Comparison of ENCODE assay signal across 8 mouse cellular contexts in genomic region chr7:12479525-12479924, GRCm38 (mm10). TPM values are rescaled to one million over a fixed set of nuclear protein-coding genes. Genes with fewer than 3 reads are reported as not detected.
DNase-seq lines count a peak whose midpoint lies in the region; ATAC-seq and TF ChIP-seq lines count a peak whose summit lies in the region.

No protein-coding gene starts in this region.

- no peaks in the 10 kb centered on the region for H3K27me3 ChIP-seq in kidney, postnatal 0 days (ENCODE audit: insufficient read depth, low read length)
- H3K27me3 ChIP-seq in embryonic facial prominence, embryonic 14.5 days (replicated peaks; ENCODE audit: control insufficient read depth, insufficient read depth, low read length), result no peaks in the 10 kb centered on the region
- H3K27me3 ChIP-seq in limb, embryonic 10.5 days (ENCODE audit: low read depth, poor library complexity, severe bottlenecking), result no peaks in the 10 kb centered on the region
- H3K27me3 ChIP-seq in neural tube, embryonic 14.5 days (ENCODE audit: control insufficient read depth, insufficient read depth, low read length), result no peaks in the 10 kb centered on the region

- TF ChIP-seq CTCF in kidney, postnatal 0 days (IDR thresholded peaks at IDR 0.05; ENCODE audit: low read depth), result no peak

- H3K4me1 ChIP-seq in kidney, postnatal 0 days (replicated peaks; ENCODE audit: insufficient read depth, low read length), result no peaks in the 10 kb centered on the region
- H3K4me1 ChIP-seq in embryonic facial prominence, embryonic 14.5 days (ENCODE audit: control insufficient read depth, insufficient read depth, low read length), result no peaks in the 10 kb centered on the region
- H3K4me1 ChIP-seq in limb, embryonic 10.5 days, result no peaks in the 10 kb centered on the region
- no peaks in the 10 kb centered on the region for H3K4me1 ChIP-seq in neural tube, embryonic 14.5 days (ENCODE audit: control insufficient read depth, insufficient read depth, low read length)

- H3K9me3 ChIP-seq in kidney, postnatal 0 days (replicated peaks; ENCODE audit: low read length), result no peaks in the 10 kb centered on the region
- H3K9me3 ChIP-seq in embryonic facial prominence, embryonic 14.5 days (ENCODE audit: control insufficient read depth, low read length), result peaks cover 29% of the 10 kb centered on the region
- H3K9me3 ChIP-seq in limb, embryonic 10.5 days (replicated peaks), result no peaks in the 10 kb centered on the region; the same call in 1 of the 2 replicates
- peaks cover 6% of the 10 kb centered on the region for H3K9me3 ChIP-seq in neural tube, embryonic 14.5 days (ENCODE audit: control insufficient read depth, low read length)

- H3K36me3 ChIP-seq in kidney, postnatal 0 days (ENCODE audit: insufficient read depth, low read length), result peaks cover 36% of the 10 kb centered on the region
- peaks cover 45% of the 10 kb centered on the region for H3K36me3 ChIP-seq in embryonic facial prominence, embryonic 14.5 days (ENCODE audit: control insufficient read depth, insufficient read depth, low read length)
- peaks cover 50% of the 10 kb centered on the region for H3K36me3 ChIP-seq in limb, embryonic 10.5 days
- peaks cover 44% of the 10 kb centered on the region for H3K36me3 ChIP-seq in neural tube, embryonic 14.5 days (ENCODE audit: control insufficient read depth, insufficient read depth, low read length)

- H3K4me3 ChIP-seq in kidney, postnatal 0 days (replicated peaks; ENCODE audit: low read depth, low read length), result peak overlapping the region; percentile 94
- peak overlapping the region; percentile 97 for H3K4me3 ChIP-seq in embryonic facial prominence, embryonic 14.5 days (ENCODE audit: low read depth, low read length)
- peak overlapping the region; percentile 94 for H3K4me3 ChIP-seq in limb, embryonic 10.5 days
- H3K4me3 ChIP-seq in neural tube, embryonic 14.5 days (ENCODE audit: low read depth, low read length), result peak overlapping the region; percentile 86

- 76% methylated on average over 4 of the region's 4 CpGs for WGBS in kidney, postnatal 0 days
- 74% methylated on average over 4 of the region's 4 CpGs for WGBS in embryonic facial prominence, embryonic 14.5 days
- 75% methylated on average over 4 of the region's 4 CpGs for WGBS in limb, embryonic 10.5 days
- WGBS in neural tube, embryonic 14.5 days, result 74% methylated on average over 4 of the region's 4 CpGs

- no peak for ATAC-seq in kidney, postnatal 0 days (replicated peaks; ENCODE audit: low FRiP score, low read depth)
- no peak for ATAC-seq in embryonic facial prominence, embryonic 14.5 days (ENCODE audit: low read depth)
- ATAC-seq in neural tube, embryonic 14.5 days (ENCODE audit: low read depth), result no peak
- ATAC-seq in erythroid progenitor cell, adult 5-6 weeks (replicated peaks; ENCODE audit: low FRiP score, poor library complexity, severe bottlenecking), result no peak
- ATAC-seq in frontal cortex, adult (ENCODE audit: low TSS enrichment), result no peak

- no peak for DNase-seq in kidney, postnatal 0 days (ENCODE audit: low spot score)
- no peak for DNase-seq in kidney, postnatal 14 days
- DNase-seq in embryonic facial prominence, embryonic 14.5 days (ENCODE audit: low spot score), result no peak
- DNase-seq in limb, embryonic 10.5 days (ENCODE audit: low spot score), result no peak
- DNase-seq in gastrocnemius, postnatal 10 days, result no peak

- H3K4me2 ChIP-seq in kidney, postnatal 0 days (ENCODE audit: low read length), result peak overlapping the region; percentile 62
- peak overlapping the region; percentile 66 for H3K4me2 ChIP-seq in embryonic facial prominence, embryonic 14.5 days (ENCODE audit: low read depth, low read length)
- H3K4me2 ChIP-seq in neural tube, embryonic 14.5 days (ENCODE audit: low read depth, low read length), result peak overlapping the region; percentile 70

- H3K9ac ChIP-seq in kidney, postnatal 0 days (ENCODE audit: low read depth, low read length), result peak overlapping the region; percentile 99; the same call in 1 of the 2 replicates
- no peak overlapping the region for H3K9ac ChIP-seq in embryonic facial prominence, embryonic 14.5 days (ENCODE audit: low read depth, low read length)
- H3K9ac ChIP-seq in neural tube, embryonic 14.5 days (replicated peaks; ENCODE audit: low read depth, low read length), result peak overlapping the region; percentile 97; the same call in 1 of the 2 replicates

- no peak overlapping the region for H3K27ac ChIP-seq in kidney, postnatal 0 days
- no peak overlapping the region for H3K27ac ChIP-seq in embryonic facial prominence, embryonic 14.5 days (replicated peaks; ENCODE audit: low read depth, low read length)
- 0 out of 2 replicates have a peak overlapping the region, but pooled peaks have one; percentile 97 for H3K27ac ChIP-seq in limb, embryonic 10.5 days
- H3K27ac ChIP-seq in neural tube, embryonic 14.5 days (ENCODE audit: low read depth, low read length), result no peak overlapping the region

RNA-seq across cellular contexts. Expression of gene Zfp606, which starts 1.4 kb away (rescaled TPM):
- 18.6 TPM in 2 replicates for polyA plus RNA-seq in kidney, postnatal 0 days (2015; fragmentation: Nextera tagmentation; extraction: Ambion mirVana)
- polyA plus RNA-seq in embryonic facial prominence, embryonic 14.5 days (2014; fragmentation: Nextera tagmentation; extraction: Ambion mirVana), result 21.8 and 22.3 TPM in 2 replicates
- 29.8 and 36.1 TPM in 2 replicates for polyA plus RNA-seq in limb, embryonic 10.5 days (2016; fragmentation: Nextera tagmentation; extraction: Ambion mirVana)
- 44.7 and 50.7 TPM in 2 replicates for polyA plus RNA-seq in neural tube, embryonic 14.5 days (2014; fragmentation: Nextera tagmentation; extraction: Ambion mirVana)
- total RNA-seq in erythroid progenitor cell, adult 5-6 weeks (2015; ENCODE audit: low replicate concordance), result 4.0 TPM in 1 of 2 replicates, not detected in the other
- 1.8 TPM in 1 of 2 replicates, not detected in the other for total RNA-seq in erythroid progenitor cell, adult 5-6 weeks (2017; ENCODE audit: low replicate concordance)
- total RNA-seq in gastrocnemius, postnatal 10 days (2021), result 10 to 100 TPM in 1 of 2 experiments, 1 to 10 TPM in 1; 7.1 to 10.2 TPM

RNA-seq across cellular contexts. Expression of gene 2900092C05Rik, which starts 32.8 kb away (rescaled TPM):
- not detected in 2 replicates for polyA plus RNA-seq in kidney, postnatal 0 days (2015; fragmentation: Nextera tagmentation; extraction: Ambion mirVana)
- polyA plus RNA-seq in embryonic facial prominence, embryonic 14.5 days (2014; fragmentation: Nextera tagmentation; extraction: Ambion mirVana), result not detected in 2 replicates
- polyA plus RNA-seq in limb, embryonic 10.5 days (2016; fragmentation: Nextera tagmentation; extraction: Ambion mirVana), result not detected in 2 replicates
- not detected in 2 replicates for polyA plus RNA-seq in neural tube, embryonic 14.5 days (2014; fragmentation: Nextera tagmentation; extraction: Ambion mirVana)
- total RNA-seq in erythroid progenitor cell, adult 5-6 weeks (2015; ENCODE audit: low replicate concordance), result not detected in 2 replicates
- total RNA-seq in erythroid progenitor cell, adult 5-6 weeks (2017; ENCODE audit: low replicate concordance), result not detected in 2 replicates
- not detected for total RNA-seq in gastrocnemius, postnatal 10 days (2021)

RNA-seq across cellular contexts. Expression of gene Zfp551, which starts 57.0 kb away (rescaled TPM):
- 3.9 and 4.3 TPM in 2 replicates for polyA plus RNA-seq in kidney, postnatal 0 days (2015; fragmentation: Nextera tagmentation; extraction: Ambion mirVana)
- 4.2 and 5.1 TPM in 2 replicates for polyA plus RNA-seq in embryonic facial prominence, embryonic 14.5 days (2014; fragmentation: Nextera tagmentation; extraction: Ambion mirVana)
- 4.6 and 4.8 TPM in 2 replicates for polyA plus RNA-seq in limb, embryonic 10.5 days (2016; fragmentation: Nextera tagmentation; extraction: Ambion mirVana)
- 12.0 and 12.9 TPM in 2 replicates for polyA plus RNA-seq in neural tube, embryonic 14.5 days (2014; fragmentation: Nextera tagmentation; extraction: Ambion mirVana)
- total RNA-seq in erythroid progenitor cell, adult 5-6 weeks (2015; ENCODE audit: low replicate concordance), result not detected in 2 replicates
- total RNA-seq in erythroid progenitor cell, adult 5-6 weeks (2017; ENCODE audit: low replicate concordance), result not detected in 2 replicates
- total RNA-seq in gastrocnemius, postnatal 10 days (2021), result 1 to 10 TPM; 2.3 to 2.5 TPM
